2 mouse cellular contexts compared by ENCODE assay signal in genomic region chr19:3685611-3686214, GRCm38 (mm10).
TF ChIP-seq lines count a peak whose summit lies in the region.

No protein-coding gene starts in this region.

TF ChIP-seq in CH12.LX, 34 proteins besides CTCF, POLR2A, EP300 and RAD21 (continued from another document):
- no peak for TF ChIP-seq USF1 (IDR thresholded peaks at IDR 0.05; ENCODE audit: low read depth, low read length)

TF ChIP-seq in MEL, 35 proteins besides CTCF, POLR2A, EP300 and RAD21 (continued from another document):
- TF ChIP-seq USF1 (IDR thresholded peaks at IDR 0.05; ENCODE audit: low read depth, low read length) (no peak), MXI1 (IDR thresholded peaks at IDR 0.05; ENCODE audit: low read depth, low read length) (peak; percentile 32; the same call in 1 of the 2 replicates), TCF12 (IDR thresholded peaks at IDR 0.05; ENCODE audit: low read depth, low read length) (no peak), MAX (IDR thresholded peaks at IDR 0.05; ENCODE audit: low read length) (0 out of 2 replicates have a peak, but pooled peaks have one; percentile 14)
